Mouse (Mus musculus) induced T-regulatory cell, adult 2 months (primary cell): ENCODE results near the gene Tspo2.
A peak's percentile ranks its signal among the peaks of the same experiment; 100 is the strongest.
"Not testable (repeated sequence)": the region's sequence is repeated elsewhere in the genome, so short reads cannot be mapped to it uniquely, and the experiment has no call there.

ENCODE experiments used
- DNase-seq: peaks from one replicate; pipeline ENCODE4 v3.0.0-alpha.2; 2012; ENCODE audit warnings: low read depth

Gene Tspo2

DNA sequence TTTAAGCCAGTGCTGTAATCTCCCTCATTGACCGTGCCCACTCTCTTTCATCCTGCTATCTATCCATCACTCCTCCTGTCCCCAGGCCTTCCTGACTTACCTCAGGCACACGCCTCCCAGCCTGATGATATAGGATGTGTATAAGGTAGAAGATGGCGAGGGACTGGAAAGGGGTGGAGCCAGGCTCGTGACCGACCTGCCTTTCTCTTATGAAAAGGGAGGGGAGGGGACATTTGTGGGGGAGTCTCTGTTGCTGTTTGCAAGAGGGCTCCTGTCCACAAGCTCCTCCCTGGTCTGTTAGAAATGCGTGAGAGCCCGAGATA, at the start of gene Tspo2:
Gene Tspo2 (minus strand): TSS at position 170 of the 323 bp plus-strand sequence.
- no peak for DNase-seq

DNA sequence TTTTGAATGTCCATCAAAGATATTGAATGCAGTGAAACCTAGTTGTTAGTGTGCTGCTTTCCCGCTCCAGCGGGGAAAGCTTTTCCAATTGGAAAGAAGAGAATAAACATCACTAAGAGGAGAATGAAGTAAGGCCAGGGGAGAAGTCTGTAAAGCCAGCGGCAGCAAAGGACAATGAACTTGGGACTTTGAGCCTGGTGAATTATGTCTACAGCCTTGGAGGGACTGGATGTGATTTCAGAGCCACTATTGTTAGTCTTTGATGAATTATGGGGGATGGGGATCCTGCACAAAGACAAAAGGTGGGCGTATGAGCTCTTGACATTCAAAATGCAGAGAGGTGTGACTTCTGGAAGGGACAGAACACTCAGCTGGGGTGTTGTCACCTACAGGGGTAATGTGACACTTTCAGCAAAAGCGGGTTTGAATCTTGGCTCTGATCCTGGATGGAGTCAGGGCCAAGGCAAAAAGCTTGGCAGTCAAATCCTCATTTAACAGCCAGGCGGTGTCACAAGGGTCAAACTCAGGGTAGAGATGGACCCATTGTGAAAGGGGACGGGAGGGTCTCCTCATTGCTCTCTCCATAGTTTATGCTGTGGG, 49.6 kb upstream of the Tspo2 start:
- DNase-seq: no peak

DNA sequence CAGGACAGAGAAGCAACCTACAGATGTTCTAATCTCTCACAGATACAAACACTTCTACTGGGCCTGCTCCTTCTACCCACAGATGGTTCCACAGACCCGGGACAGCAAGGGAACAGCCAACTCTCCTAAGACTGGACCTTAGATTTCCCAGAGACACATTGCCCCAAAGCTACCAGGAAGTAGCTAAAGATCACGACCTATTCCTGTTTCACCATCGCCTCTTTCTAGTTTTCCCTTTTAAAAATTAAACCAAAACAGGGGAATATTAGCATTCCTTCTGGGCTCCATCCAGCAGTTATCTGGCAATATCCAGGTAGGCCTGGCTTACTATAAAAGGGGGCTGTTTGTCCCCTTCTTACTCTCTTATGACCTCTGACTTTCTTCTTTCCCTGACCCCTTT, 46.7 kb upstream of the Tspo2 start:
- DNase-seq: no peak

DNA sequence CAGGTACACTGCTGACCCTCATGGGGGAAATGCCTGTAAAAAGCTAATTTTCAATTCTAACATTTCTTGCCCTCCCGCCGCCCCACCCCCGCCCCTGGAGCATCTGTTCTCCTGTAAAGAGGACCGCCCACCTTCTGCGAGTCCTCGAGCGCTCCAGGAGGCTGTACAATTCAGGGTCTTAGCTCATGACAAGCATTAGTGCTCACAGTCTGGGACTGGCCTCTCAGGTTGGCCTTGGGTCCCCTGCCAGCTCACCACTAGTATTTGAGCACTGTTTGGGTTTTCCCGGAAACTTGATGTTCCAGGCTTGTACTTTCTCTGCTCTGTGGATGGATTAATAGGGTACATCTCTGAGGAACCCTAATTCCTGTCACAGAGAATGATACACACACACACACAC, 42.7 kb upstream of the Tspo2 start:
- DNase-seq: no peak

DNA sequence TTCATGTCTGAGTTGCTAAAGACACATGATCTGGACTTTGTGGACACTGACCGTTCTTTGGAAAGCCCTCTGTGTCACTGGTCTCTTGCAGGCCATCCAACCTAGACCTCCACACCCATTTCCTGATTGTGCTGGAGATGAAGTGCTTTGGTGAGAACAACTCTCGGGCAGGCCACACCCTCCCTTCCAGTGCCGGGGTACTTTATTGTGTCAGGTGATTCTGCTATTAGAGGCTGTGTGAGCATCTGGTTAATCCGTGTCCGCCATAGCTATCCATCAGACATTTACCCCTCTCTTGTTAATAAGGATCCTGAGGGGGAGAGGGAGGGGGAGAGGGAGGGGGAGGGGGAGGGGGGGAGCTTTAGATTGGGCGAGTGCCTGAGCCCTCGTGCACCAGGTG, 42.3 kb upstream of the Tspo2 start:
- no peak for DNase-seq

DNA sequence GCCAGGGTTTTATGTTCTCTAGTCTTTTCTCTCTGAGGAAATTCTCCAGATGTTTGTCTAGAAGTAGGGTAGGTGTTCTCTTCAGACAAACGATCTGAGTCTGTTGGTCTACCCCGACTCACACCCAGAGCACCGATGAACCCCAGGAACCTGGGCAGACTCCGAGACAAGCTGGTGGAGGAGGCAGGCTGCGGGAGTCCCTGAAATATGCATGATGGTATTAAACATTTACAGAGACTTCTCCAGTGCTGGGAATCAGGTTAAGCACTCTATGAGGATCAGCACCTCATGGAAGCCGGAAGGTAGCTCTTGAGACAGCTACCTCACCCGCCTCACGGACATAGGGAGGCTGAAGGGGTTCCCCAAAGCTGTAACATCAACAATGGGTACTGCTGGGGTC, 41.3 kb upstream of the Tspo2 start:
- no peak for DNase-seq

DNA sequence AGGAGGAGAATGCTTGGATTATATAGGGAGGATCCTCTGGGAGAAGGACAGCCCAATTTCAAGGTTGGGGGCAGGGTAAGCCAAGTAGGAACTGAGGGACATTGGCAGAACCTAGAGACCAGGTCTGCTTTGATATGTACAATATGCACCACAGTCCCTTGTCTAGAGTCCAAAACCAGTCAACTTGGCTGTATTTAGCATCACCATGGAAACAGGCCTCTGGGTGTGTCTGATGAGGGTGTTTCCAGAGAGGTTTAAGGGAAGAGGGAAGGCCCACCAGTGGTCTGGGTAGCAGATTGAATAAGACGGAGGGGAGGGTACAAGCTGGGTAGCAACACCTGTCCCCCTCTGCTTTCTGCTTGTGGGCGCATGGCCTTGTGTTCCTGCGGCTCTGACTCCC, 38.1 kb upstream of the Tspo2 start:
- DNase-seq: no peak

DNA sequence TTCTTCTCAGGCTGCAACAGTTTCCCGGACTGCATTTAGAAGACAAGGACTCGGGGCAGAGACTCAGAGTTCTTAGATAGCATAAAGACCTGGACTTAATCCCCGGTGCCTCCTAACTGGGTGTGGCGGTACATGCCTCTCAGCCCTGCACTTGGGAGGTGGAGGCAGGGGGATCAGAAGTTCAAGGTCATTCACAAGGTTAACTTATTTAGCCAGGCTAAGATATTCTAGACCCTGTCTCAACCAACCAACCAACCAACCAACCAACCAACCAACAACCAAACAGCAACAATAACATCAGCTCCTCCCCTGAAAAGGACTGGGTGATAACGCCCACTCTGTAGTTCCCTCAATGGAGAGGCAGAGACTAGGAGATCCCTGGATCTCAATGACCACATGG, 32.9 kb upstream of the Tspo2 start:
- DNase-seq: no peak

DNA sequence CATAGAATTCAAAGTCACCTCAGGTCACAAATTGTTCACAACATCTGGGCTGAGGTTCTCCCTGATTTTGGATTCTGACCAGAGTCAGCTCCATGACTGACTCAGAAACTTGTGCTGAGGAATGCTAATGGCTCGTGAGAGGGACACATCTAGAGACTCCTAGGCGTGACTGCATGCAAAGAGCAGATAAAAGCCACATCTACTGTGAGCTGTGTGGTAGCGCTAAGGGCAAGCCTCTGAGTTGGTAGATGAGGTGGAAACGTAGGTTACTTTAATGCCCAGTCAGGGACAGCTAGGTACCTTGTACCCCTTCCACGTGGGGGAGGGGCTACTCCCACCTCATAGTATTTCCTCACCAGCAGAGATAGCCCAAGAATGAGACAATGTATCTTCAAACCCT, 32.4 kb upstream of the Tspo2 start:
- no peak for DNase-seq

DNA sequence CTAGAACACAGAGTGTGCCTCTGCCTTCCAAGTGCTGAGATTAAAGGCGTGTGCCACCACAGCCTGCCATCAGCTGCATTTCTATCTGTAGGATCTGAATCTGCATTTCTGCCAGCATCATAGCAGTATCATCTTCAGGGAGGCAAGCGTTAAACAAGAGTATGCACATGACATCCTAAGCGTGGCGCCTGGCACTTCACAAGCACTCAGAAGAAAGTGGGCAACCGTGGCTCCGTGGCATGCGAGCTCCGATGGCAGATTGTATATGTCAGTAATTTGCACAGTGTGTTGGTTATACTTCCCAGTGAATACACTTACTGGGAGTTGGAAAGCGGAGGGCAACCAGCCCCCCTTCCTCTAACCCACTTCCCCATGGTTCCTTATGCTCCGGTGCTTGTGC, 28.6 kb upstream of the Tspo2 start:
- no peak for DNase-seq

DNA sequence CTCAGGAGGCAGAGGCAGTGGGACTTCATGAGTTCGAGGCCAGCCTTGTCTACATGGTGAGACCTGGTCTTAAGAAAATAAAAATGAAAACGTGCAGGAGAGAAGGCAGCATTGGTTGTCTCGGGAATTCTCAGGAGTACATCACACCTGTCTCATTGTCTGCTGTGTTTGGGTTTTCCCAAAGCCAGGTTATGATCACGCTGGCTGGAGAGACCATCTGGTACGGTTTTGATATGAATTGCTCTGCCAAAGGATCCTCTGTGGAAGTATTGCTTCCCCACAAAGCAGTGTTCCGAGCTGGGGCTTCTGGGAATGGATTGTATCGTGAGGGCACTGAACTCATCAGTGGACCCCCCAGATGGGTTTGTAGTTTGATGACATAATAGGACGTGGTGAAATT, 24.1 kb upstream of the Tspo2 start:
- DNase-seq: no peak

DNA sequence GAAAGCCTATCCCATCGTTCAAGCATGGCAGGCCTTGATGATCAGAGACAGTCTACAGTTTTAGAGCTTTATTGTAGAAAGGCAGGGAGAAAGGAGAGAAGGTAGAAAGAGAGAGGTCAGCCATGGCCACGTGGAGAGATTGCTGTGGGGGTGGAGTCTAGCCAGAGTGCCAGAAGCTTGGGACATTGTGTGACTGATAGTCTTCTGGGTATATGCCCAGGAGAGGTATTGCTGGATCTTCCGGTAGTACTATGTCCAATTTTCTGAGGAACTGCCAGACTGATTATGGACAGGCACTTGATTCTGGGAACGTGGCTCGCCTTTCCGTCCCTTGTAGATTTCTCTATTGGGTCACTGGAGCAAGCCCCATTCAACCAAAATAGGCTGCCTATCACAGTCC, 23.0 kb upstream of the Tspo2 start:
- DNase-seq: not testable (repeated sequence)

DNA sequence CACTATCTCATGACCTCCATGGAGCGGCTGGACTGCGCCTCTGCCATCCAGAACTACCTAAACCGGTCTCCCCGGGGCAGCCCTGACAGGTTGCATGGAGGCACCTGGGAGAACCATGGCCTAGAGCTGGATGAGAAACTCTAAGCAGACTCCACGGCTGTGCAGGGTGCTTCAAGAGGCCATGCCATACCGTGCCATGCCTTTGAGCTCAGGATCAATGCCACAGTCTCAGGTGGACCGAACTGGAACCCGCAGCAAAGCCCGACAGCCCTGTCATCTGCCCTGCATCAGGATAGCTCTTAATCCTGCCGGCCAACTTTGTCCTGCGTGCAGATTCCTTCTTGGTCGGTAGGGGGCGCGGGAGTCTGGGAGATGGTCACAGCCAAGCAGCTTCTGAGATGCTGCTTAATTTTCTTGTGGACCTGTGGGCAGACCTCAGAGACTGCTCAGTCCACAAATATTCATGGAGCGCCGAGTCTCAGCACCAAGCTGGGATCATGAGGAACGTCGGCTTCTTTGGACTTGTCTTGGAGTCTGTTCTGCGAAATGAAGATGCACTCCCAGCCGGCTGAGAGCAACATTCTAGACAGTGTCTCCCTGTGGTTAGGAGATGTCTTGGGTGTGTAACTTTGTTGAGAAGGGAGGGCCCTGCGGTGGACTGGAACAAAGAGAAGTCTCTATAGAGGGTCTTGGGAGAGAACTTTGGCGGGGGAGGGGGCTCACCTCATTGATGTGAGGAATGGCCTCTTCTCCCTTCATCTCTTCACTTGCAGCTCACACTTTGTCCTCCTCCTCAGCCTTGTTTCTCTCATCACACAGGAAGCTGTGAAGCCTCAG, 16.3 kb upstream of the Tspo2 start:
- peak; percentile 81 for DNase-seq

DNA sequence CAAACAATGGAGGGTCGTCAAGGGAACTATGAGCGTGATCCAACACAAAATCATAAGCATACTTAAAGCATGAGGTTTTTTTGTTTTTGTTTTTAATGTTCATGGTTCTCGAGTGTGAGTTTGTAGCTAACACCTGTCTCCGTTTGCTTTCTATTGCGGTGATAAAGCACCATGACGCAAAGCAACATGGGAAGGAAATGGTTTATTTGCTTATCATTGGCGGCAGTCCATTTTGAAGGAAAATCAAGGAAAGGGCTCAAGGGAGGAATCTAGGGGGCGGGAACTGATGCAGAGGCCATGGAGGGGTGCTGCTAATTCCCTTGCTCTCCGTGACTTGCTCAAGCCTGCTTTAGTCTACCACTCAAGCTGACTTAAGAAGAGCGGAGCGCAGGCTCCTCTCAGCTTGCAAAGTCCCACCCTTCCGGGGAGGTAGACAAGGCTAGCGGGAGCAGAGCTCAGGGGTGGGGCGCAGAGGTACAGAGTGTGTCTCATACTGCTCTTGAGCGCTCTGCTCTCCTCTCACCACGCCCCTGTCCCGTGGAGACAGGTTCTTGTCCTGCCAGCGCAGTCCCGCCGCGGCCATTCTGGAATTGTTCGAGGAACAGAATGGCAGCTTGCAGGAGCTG, 15.6 kb upstream of the Tspo2 start:
- DNase-seq: peak; percentile 61

DNA sequence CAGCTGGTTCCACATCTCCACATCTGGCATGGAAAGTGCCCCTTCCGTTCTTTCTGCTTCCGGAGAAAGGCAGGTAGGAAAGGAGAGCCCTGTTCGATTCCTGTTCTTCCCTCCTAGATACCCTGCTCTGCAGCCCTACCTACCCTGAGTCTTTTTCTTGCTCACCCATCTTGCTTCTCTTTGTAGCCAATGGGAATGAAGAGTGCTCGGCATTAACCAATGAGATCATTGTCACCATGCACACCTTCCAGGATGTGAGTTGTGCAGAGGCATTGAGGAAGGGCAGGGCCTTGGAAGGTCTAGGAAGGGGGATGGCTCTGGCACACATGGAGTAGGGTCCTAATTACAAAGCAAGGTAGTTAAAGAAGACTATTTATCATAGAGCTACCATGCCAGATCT, 12.1 kb upstream of the Tspo2 start:
- DNase-seq: peak; percentile 54

DNA sequence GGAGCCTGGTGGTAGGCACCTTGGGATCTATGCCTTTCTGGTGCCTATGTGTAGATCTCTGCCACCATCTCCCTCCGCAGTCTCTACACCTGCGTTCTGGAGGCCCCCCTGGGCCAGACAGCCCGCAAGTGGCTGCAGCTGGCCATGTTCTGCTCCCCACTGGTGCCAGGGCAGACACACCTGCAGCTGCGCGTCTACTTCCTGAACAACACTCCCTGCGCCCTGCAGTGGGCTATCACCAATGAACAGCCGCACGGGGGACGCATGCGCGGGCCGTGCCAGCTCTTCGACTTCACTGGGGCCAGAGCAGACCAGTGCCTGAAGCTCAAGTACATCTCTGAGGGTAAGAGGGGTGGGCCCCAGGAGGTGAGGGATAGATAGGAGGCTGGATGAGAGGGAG, 10.8 kb upstream of the Tspo2 start:
- DNase-seq: peak; percentile 72

DNA sequence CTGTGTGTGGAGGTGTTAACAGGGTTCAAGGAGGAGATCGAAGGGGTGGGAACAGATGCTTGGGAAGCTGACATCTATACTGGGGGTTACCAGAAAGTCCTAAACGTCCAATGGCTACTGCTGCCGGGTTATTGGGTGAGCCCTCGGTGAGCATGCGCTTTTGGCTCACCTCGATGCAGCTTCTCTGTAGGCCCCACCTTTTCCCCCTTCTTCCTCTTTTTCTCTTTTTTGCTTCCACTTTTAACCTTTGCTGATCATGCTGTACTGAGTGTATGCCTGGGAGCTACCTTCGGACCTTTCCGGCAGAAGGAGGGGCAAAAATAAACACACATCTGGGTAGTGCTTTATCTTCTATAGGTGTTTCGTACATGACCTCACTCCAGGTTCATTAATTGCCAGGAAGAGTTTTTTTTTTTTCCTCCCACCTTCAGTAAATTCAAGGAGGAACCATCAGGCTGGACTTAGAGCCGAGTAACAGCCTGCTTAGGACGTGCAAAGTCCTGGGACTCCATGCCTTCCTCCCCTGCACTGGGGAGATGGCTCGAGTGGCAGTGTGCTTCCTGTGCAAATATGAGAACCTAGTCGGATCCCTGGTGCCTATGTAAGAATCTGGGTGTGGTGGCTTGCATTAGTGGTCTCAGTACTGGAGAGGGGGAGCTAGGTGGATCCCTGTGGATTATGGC, 6.8 kb upstream of the Tspo2 start:
- DNase-seq: no peak

DNA sequence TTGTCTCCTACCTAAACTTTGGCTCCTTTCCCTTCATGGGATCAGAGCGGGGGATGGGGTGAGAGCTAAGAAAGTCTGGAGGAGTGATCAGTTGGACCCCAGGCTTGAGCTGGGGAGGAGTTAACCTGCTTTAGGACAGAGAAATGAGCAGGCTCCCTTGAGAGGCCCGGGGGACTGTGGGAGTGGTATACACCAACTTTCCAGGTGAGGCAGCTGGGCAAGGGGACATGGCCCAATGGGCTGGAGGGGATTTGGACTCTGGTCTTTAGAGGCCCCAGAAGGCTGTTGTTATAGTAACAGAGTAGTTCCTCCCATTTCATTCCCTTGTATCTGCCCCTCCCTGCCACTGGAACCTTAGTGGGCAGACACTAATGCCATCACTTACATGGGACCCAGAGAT, 4.6 kb upstream of the Tspo2 start:
- DNase-seq: no peak

DNA sequence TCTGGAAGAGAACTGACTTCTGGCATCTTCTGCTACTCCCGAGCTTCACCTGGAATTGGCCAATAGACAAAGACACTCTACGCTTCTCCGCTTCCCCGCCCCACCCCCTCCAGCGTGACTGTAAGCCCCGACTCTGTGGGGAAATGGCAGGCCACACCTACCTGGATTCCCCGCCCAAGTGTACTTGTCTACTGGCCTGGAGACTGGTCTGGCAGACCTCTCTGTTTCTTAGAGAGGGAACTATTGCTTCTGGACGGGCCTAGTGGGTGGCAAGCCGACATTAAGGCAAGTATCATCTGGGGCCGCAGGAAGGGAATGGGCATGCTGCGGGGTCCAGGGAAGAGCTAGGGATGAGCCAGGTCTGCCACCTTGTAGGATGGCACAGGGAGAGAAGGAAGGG, 3.4 kb upstream of the Tspo2 start, which contains the start of gene Unc5cl:
Gene Unc5cl (plus strand): TSS at position 214 of the 400 bp plus-strand sequence.
- DNase-seq: no peak

DNA sequence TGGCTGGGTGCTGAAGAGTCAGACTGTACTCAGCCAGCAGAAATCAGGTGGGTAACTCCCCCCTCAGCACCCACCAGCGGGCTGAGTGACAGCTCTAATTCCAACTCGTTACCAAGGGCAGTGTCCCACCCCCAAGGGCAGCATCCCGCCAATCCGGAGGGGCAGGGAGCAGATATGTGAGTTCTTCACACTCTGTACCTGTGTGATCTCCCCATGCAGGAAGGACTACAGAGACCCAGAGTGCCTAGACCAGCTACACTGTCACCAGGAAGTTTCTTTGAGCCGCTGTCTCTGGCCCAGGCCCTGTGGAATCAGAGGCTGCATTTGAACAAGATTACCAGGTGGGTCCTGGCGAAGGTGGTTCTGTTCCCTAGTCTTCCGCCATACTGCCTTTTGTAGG, 2.9 kb upstream of the Tspo2 start:
- DNase-seq: no peak

DNA sequence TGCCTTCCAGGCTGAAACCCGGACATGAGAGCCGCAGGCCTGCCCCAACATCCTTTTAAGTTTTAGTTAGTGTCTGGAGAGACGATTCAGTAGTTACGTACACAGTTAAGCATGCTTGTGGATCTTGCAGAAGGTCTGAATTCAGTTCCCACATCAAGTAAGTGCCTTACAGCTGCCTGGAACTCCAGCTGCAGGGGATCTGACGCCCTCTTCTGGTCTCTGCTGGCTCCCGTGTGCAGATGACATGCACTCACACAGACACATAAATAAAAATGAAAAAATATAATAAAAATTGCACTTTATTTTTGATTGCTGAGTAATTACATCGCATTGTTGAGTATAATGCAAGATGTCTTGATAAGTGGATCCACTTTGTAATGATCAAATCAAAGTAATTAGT, 2.2 kb upstream of the Tspo2 start:
- no peak for DNase-seq

DNA sequence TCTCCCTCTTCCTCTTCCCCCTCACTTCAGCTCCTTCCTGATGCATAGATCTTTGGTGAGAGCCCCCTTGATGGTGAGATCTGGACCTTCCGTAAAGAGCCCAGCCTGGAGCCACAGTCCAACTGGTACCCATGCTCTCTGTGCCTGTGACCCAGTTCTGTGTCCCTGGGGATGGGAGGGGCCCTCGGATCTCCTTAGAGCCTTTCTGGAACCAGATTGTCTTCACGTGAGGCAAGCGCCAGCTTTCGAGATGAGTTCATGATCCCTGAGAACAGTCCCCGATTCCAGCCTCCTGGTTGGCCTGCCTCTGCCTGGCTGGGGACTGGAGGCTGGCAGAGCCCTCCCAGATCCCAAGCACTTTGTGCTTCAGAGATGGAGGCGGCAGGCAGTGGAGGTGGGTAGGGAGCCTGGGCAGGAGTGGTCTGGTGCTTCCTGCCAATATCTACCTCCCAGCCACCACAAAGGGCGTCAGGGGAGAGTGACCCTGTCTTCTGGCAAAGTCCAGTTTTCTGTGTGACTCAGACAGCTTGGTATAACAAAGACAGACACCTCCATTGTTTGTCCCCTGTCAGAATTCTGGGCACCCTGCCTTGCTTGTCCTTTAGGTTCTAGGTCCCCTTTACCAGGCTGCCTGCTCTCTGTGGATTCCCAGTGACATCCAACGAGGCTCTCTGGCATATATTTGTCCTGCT, 577 bp upstream of the Tspo2 start:
- no peak for DNase-seq
